Mouse (Mus musculus) megakaryocyte, embryonic 14.5 days (primary cell): ENCODE measurements at regions not wholly inside any gene's neighbourhood (a gene's known extent, or its start where the extent isn't known, plus 50 kb on each side); places are given as distances from the start of the nearest gene placed in this dataset.

Source experiments
- FLI1 ChIP-seq: IDR thresholded peaks from 2 replicates; pipeline ENCODE4 v1.6.1; 2012; ENCODE audit warnings: low read length, inconsistent platforms, mixed read lengths
- GATA1 ChIP-seq: IDR thresholded peaks from 3 replicates; pipeline ENCODE4 v1.6.1; 2012; ENCODE audit warnings: mixed read lengths, low read length, inconsistent platforms, borderline replicate concordance

- TF ChIP-seq GATA1, result no peak
- no peak for TF ChIP-seq FLI1
These were observed 319.5 kb upstream of the Camk1g start for GRCm38 (mm10) chr1:193689601-193690000.
